Comparison of ENCODE assay signal across 28 mouse cellular contexts in genomic region chr5:103293953-103294352, GRCm38 (mm10).
DNase-seq lines count a peak whose midpoint lies in the region; ATAC-seq and TF ChIP-seq lines count a peak whose summit lies in the region.
"Had no signal": no experiment of that assay in that cellular context is flagged by ENCODE, and none has a peak within 500 bp of the region (broad histone marks: within the 10 kb centered on the region; RNA-seq: fewer than 3 reads in every experiment).

No protein-coding gene starts in this region.

- H3K27me3 ChIP-seq in hindbrain, embryonic 13.5 days, result no peaks in the 10 kb centered on the region
- H3K27me3 ChIP-seq in hindbrain, postnatal 0 days (ENCODE audit: insufficient read depth, low read length), result no peaks in the 10 kb centered on the region
- H3K27me3 ChIP-seq in neural tube, embryonic 13.5 days, result no peaks in the 10 kb centered on the region
- no peaks in the 10 kb centered on the region for H3K27me3 ChIP-seq in neural tube, embryonic 15.5 days (replicated peaks)
- H3K27me3 ChIP-seq in midbrain, postnatal 0 days (ENCODE audit: insufficient read depth, low read length), result no peaks in the 10 kb centered on the region
- H3K27me3 ChIP-seq in heart, embryonic 11.5 days (ENCODE audit: control insufficient read depth, insufficient read depth, low read length), result no peaks in the 10 kb centered on the region
- H3K27me3 ChIP-seq: CH12.LX; embryonic facial prominence, embryonic 12.5 days; embryonic facial prominence, embryonic 15.5 days had no signal

- no peak for ATAC-seq in hindbrain, embryonic 13.5 days (ENCODE audit: low FRiP score)
- ATAC-seq in hindbrain, postnatal 0 days, result no peak
- ATAC-seq in neural tube, embryonic 13.5 days (ENCODE audit: low read depth), result no peak
- ATAC-seq in neural tube, embryonic 15.5 days (ENCODE audit: low FRiP score), result no peak
- no peak for ATAC-seq in midbrain, postnatal 0 days (ENCODE audit: low FRiP score)
- no peak for ATAC-seq in heart, embryonic 11.5 days (replicated peaks; ENCODE audit: insufficient number of reproducible peaks, low FRiP score, low TSS enrichment)
- ATAC-seq: forebrain, embryonic 14.5 days; forebrain, postnatal 0 days; inflammation-experienced regulatory T-cells, adult 6 months; intestine, embryonic 16.5 days; Patski had no signal

- no peak overlapping the region for H3K4me3 ChIP-seq in hindbrain, embryonic 13.5 days
- H3K4me3 ChIP-seq in hindbrain, postnatal 0 days (ENCODE audit: low read length), result no peak overlapping the region
- no peak overlapping the region for H3K4me3 ChIP-seq in layer of hippocampus, adult 2 months
- no peak overlapping the region for H3K4me3 ChIP-seq in neural tube, embryonic 13.5 days
- H3K4me3 ChIP-seq in neural tube, embryonic 15.5 days (replicated peaks), result no peak overlapping the region
- no peak overlapping the region for H3K4me3 ChIP-seq in midbrain, postnatal 0 days (ENCODE audit: low read depth, low read length)
- no peak overlapping the region for H3K4me3 ChIP-seq in heart, embryonic 11.5 days (ENCODE audit: low read depth, low read length)
- H3K4me3 ChIP-seq: embryonic facial prominence, embryonic 12.5 days; embryonic facial prominence, embryonic 15.5 days; gastrocnemius, adult 2 months; heart, embryonic 10.5 days had no signal

- DNase-seq in hindbrain, postnatal 0 days (ENCODE audit: low spot score), result no peak
- DNase-seq in layer of hippocampus, adult 2 months (ENCODE audit: low spot score in 2 of 2), result no peak
- no peak for DNase-seq in layer of hippocampus, postnatal 25 days (ENCODE audit: extremely low spot score in 1 of 2, low spot score in 1 of 2)
- no peak for DNase-seq in midbrain, postnatal 0 days (ENCODE audit: low spot score)
- DNase-seq: adrenal gland, postnatal 10 days; adrenal gland, postnatal 36 days; B cell, adult 2 months; cerebellum, adult 11 months; cerebellum, adult 2 months; cerebellum, adult 9-11 months; cerebellum, postnatal 25 days; forebrain, postnatal 0 days; gastrocnemius, adult 2 months; gastrocnemius, postnatal 14 days; heart, adult 18-20 months had no signal

- TF ChIP-seq CTCF in hindbrain, postnatal 0 days (IDR thresholded peaks at IDR 0.05; ENCODE audit: low read depth), result no peak
- TF ChIP-seq CTCF in layer of hippocampus, adult 2 months (conservative IDR thresholded peaks at IDR 0.05), result no peak
- TF ChIP-seq CTCF in midbrain, postnatal 0 days (IDR thresholded peaks at IDR 0.05), result no peak

- H3K9me3 ChIP-seq in hindbrain, embryonic 13.5 days, result peaks cover 9% of the 10 kb centered on the region
- H3K9me3 ChIP-seq in hindbrain, postnatal 0 days (ENCODE audit: low read length), result no peaks in the 10 kb centered on the region
- peaks cover 9% of the 10 kb centered on the region; the same call in 1 of the 2 replicates for H3K9me3 ChIP-seq in neural tube, embryonic 13.5 days
- H3K9me3 ChIP-seq in neural tube, embryonic 15.5 days (replicated peaks), result 0 out of 2 replicates have a peak, but pooled peaks cover 5% of the 10 kb centered on the region
- peaks cover 6% of the 10 kb centered on the region; the same call in 1 of the 2 replicates for H3K9me3 ChIP-seq in midbrain, postnatal 0 days (ENCODE audit: low read length)
- 0 out of 2 replicates have a peak, but pooled peaks cover 2% of the 10 kb centered on the region for H3K9me3 ChIP-seq in heart, embryonic 11.5 days (replicated peaks; ENCODE audit: control insufficient read depth, low read length)
- H3K9me3 ChIP-seq: embryonic facial prominence, embryonic 12.5 days; embryonic facial prominence, embryonic 15.5 days; heart, embryonic 10.5 days had no signal

- no peaks in the 10 kb centered on the region for H3K36me3 ChIP-seq in hindbrain, embryonic 13.5 days
- no peaks in the 10 kb centered on the region for H3K36me3 ChIP-seq in hindbrain, postnatal 0 days (ENCODE audit: insufficient read depth, low read length)
- no peaks in the 10 kb centered on the region for H3K36me3 ChIP-seq in neural tube, embryonic 13.5 days
- H3K36me3 ChIP-seq in neural tube, embryonic 15.5 days, result no peaks in the 10 kb centered on the region
- H3K36me3 ChIP-seq in midbrain, postnatal 0 days (ENCODE audit: insufficient read depth, low read length), result no peaks in the 10 kb centered on the region
- H3K36me3 ChIP-seq in heart, embryonic 11.5 days (ENCODE audit: control insufficient read depth, insufficient read depth, low read length), result no peaks in the 10 kb centered on the region
- H3K36me3 ChIP-seq: embryonic facial prominence, embryonic 12.5 days; embryonic facial prominence, embryonic 15.5 days; G1E; heart, embryonic 10.5 days had no signal

- H3K27ac ChIP-seq in hindbrain, embryonic 13.5 days, result peak overlapping the region; percentile 60
- no peak overlapping the region for H3K27ac ChIP-seq in hindbrain, postnatal 0 days
- H3K27ac ChIP-seq in layer of hippocampus, adult 2 months, result peak overlapping the region; percentile 1; the same call in 1 of the 2 replicates
- 0 out of 2 replicates have a peak overlapping the region, but pooled peaks have one; percentile 9 for H3K27ac ChIP-seq in neural tube, embryonic 13.5 days (replicated peaks)
- H3K27ac ChIP-seq in neural tube, embryonic 15.5 days (replicated peaks), result no peak overlapping the region
- H3K27ac ChIP-seq in midbrain, postnatal 0 days (ENCODE audit: low read depth, low read length), result peak overlapping the region; percentile 1; the same call in 1 of the 2 replicates
- no peak overlapping the region for H3K27ac ChIP-seq in heart, embryonic 11.5 days (ENCODE audit: low read depth, low read length)
- H3K27ac ChIP-seq: embryonic facial prominence, embryonic 12.5 days; embryonic facial prominence, embryonic 15.5 days; gastrocnemius, adult 2 months; heart, embryonic 10.5 days had no signal

- H3K9ac ChIP-seq in hindbrain, embryonic 13.5 days, result no peak overlapping the region
- H3K9ac ChIP-seq in hindbrain, postnatal 0 days (replicated peaks; ENCODE audit: low read length), result no peak overlapping the region
- no peak overlapping the region for H3K9ac ChIP-seq in neural tube, embryonic 13.5 days
- no peak overlapping the region for H3K9ac ChIP-seq in neural tube, embryonic 15.5 days (replicated peaks)
- H3K9ac ChIP-seq in midbrain, postnatal 0 days (replicated peaks; ENCODE audit: low read length, poor library complexity, severe bottlenecking), result no peak overlapping the region
- H3K9ac ChIP-seq in heart, embryonic 11.5 days (ENCODE audit: low read depth, low read length), result no peak overlapping the region
- H3K9ac ChIP-seq: embryonic facial prominence, embryonic 12.5 days; embryonic facial prominence, embryonic 15.5 days; forebrain, postnatal 0 days had no signal

- peaks cover 3% of the 10 kb centered on the region; the same call in 1 of the 2 replicates for H3K4me1 ChIP-seq in hindbrain, embryonic 13.5 days (replicated peaks)
- H3K4me1 ChIP-seq in hindbrain, postnatal 0 days (ENCODE audit: insufficient read depth, low read length), result no peaks in the 10 kb centered on the region
- H3K4me1 ChIP-seq in neural tube, embryonic 13.5 days (replicated peaks), result no peaks in the 10 kb centered on the region
- H3K4me1 ChIP-seq in neural tube, embryonic 15.5 days, result no peaks in the 10 kb centered on the region
- no peaks in the 10 kb centered on the region for H3K4me1 ChIP-seq in midbrain, postnatal 0 days (ENCODE audit: insufficient read depth, low read length)
- H3K4me1 ChIP-seq in heart, embryonic 11.5 days (ENCODE audit: control insufficient read depth, insufficient read depth, low read length), result no peaks in the 10 kb centered on the region
- H3K4me1 ChIP-seq: embryonic facial prominence, embryonic 12.5 days; embryonic facial prominence, embryonic 15.5 days; heart, embryonic 10.5 days had no signal

- H3K4me2 ChIP-seq in hindbrain, embryonic 13.5 days, result no peak overlapping the region
- no peak overlapping the region for H3K4me2 ChIP-seq in hindbrain, postnatal 0 days (ENCODE audit: low read depth, low read length)
- H3K4me2 ChIP-seq in neural tube, embryonic 13.5 days, result no peak overlapping the region
- no peak overlapping the region for H3K4me2 ChIP-seq in neural tube, embryonic 15.5 days
- H3K4me2 ChIP-seq in midbrain, postnatal 0 days (ENCODE audit: low read depth, low read length, poor library complexity, severe bottlenecking), result no peak overlapping the region
- no peak overlapping the region for H3K4me2 ChIP-seq in heart, embryonic 11.5 days
- H3K4me2 ChIP-seq: embryonic facial prominence, embryonic 12.5 days; embryonic facial prominence, embryonic 15.5 days had no signal

- 88% methylated on average over 3 of the region's 3 CpGs for WGBS in hindbrain, embryonic 13.5 days
- WGBS in hindbrain, postnatal 0 days, result 84% methylated on average over 3 of the region's 3 CpGs
- WGBS in neural tube, embryonic 13.5 days, result 91% methylated on average over 3 of the region's 3 CpGs
- WGBS in neural tube, embryonic 15.5 days, result 87% methylated on average over 3 of the region's 3 CpGs
- WGBS in midbrain, postnatal 0 days, result 54% methylated on average over 3 of the region's 3 CpGs
- 82% methylated on average over 3 of the region's 3 CpGs for WGBS in heart, embryonic 11.5 days (ENCODE audit: insufficient replicate concordance)

Comparison
In these comparisons a context has a peak if more than half of its experiments do, and no peak if none do; other contexts are left out.
1. H3K27ac ChIP-seq: peak in hindbrain, embryonic 13.5 days (single experiment), layer of hippocampus, adult 2 months (single experiment), neural tube, embryonic 13.5 days (single experiment) and midbrain, postnatal 0 days (single experiment); none in hindbrain, postnatal 0 days (single experiment), neural tube, embryonic 15.5 days (single experiment) and heart, embryonic 11.5 days (single experiment).